Mouse (Mus musculus) hindbrain, embryonic 15.5 days (tissue): ENCODE results near the gene Cpt2. TPM values are rescaled to one million over a fixed set of nuclear protein-coding genes. Genes with fewer than 3 reads are reported as not detected.

Experiments used
- ATAC-seq: fragments of 200-750 bp; cut with Nextera tagmentation; 2 replicates; pipeline ENCODE4 v1.8.0; 2017; ENCODE audit warnings: low read depth, moderate number of reproducible peaks, moderate TSS enrichment; ENCODE audit not compliant: low FRiP score
- H3K27ac ChIP-seq: fragments of 300-500 bp; sonication (generic); replicated peaks from 2 replicates; pipeline ENCODE4 v1.5.1; 2015; ENCODE audit warnings: mild to moderate bottlenecking, inconsistent platforms
- H3K27me3 ChIP-seq: fragments of 300-500 bp; sonication (generic); 2 replicates; pipeline ENCODE4 v1.6.1; 2015; ENCODE audit warnings: control low read depth, inconsistent platforms
- H3K36me3 ChIP-seq: fragments of 300-500 bp; sonication (generic); 2 replicates; pipeline ENCODE4 v1.6.1; 2015; ENCODE audit warnings: control low read depth, inconsistent platforms
- H3K4me1 ChIP-seq: fragments of 300-500 bp; sonication (generic); replicated peaks from 2 replicates; pipeline ENCODE4 v1.6.1; 2015; ENCODE audit warnings: control low read depth, inconsistent platforms
- H3K4me2 ChIP-seq: fragments of 300-500 bp; sonication (generic); 2 replicates; pipeline ENCODE4 v1.6.1; 2015; ENCODE audit warnings: moderate library complexity, mild to moderate bottlenecking, inconsistent platforms
- H3K4me3 ChIP-seq: fragments of 300-500 bp; sonication (generic); 2 replicates; pipeline ENCODE4 v1.5.1; 2015; ENCODE audit warnings: mild to moderate bottlenecking, inconsistent platforms
- H3K9ac ChIP-seq: fragments of 300-500 bp; sonication (generic); 2 replicates; pipeline ENCODE4 v1.6.1; 2015; ENCODE audit warnings: inconsistent platforms
- H3K9me3 ChIP-seq: fragments of 300-500 bp; sonication (generic); 2 replicates; pipeline ENCODE4 v1.6.1; 2016; ENCODE audit warnings: control low read depth, inconsistent platforms
- WGBS: fragments of 180-500 bp; shearing (Covaris S2); methylation state at CpG from one replicate; pipeline ENCODE4 v1.1.7; 2015; 5-methylcytosine and 5-hydroxymethylcytosine counted together
- polyA plus RNA-seq: library from polyadenylated mRNA; unstranded; fragments of >200 nt; fragmentation: Nextera tagmentation; extraction: Ambion mirVana; gene quantifications from 2 replicates; pipeline ENCODE4 v1.2.1, GENCODE M21; 2015

Cpt2 gene
- polyA plus RNA-seq, 1 experiment from 2014 or later, result 16.2 TPM

DNA sequence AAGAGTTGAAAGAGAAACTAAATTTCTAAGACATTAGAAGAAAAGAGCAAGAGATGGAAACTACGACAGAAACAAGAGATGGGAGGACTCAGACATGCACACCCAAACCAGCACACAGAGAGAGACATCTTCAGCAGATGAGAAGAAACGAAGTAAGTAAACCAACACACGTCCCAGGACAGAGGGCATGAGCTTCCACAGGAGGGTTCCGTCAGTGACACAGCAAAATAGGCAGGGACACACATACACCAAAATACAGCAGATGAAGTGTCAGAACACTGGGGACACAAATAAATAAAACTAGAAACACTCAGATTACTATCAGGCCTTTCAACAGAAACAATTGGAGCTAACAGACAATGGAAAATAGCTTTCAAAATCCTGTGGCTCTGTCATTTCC is 13.4 kb downstream of the Cpt2 start:
- ATAC-seq, result no peak
- H3K36me3 ChIP-seq, result peaks cover 9% of the 10 kb centered on the region; the same call in 1 of the 2 replicates

DNA sequence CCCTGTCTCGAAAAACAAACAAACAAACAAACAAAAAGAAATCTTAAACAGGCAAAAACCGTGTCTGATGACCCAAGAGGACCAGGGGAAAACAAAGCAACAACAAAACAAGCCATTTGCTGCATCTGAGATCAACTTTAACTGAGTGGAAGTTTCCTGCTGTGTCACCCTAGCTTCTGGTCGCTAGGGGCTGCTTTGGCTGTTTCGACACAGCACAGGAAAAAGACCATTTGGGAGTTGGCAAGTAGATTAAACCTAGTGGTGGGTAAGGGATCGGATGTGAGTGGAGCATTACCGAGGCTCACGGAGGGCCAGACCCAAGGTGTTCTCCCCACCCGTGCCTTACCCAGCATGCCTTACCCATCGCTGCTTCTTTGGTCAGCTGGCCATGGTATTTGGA is 16.8 kb downstream of the Cpt2 start:
- Histone ChIP-seq H3K4me3 (no peak overlapping the region), H3K4me2 (no peak overlapping the region), H3K4me1 (no peaks in the 10 kb centered on the region), H3K27me3 (no peaks in the 10 kb centered on the region), H3K9ac (no peak overlapping the region), H3K27ac (no peak overlapping the region), H3K36me3 (peaks cover 9% of the 10 kb centered on the region; the same call in 1 of the 2 replicates), H3K9me3 (no peaks in the 10 kb centered on the region)
- ATAC-seq, result no peak
- WGBS, result 88% methylated on average over 9 of the region's 9 CpGs

More for the DNA sequence above, 13.4 kb downstream of the Cpt2 start:
- H3K4me2 ChIP-seq, result no peak overlapping the region
- no peak overlapping the region for H3K9ac ChIP-seq
- no peak overlapping the region for H3K4me3 ChIP-seq
- 89% methylated on average over 4 of the region's 4 CpGs for WGBS
- H3K9me3 ChIP-seq, result no peaks in the 10 kb centered on the region
- H3K27me3 ChIP-seq, result no peaks in the 10 kb centered on the region
- H3K4me1 ChIP-seq, result no peaks in the 10 kb centered on the region
- H3K27ac ChIP-seq, result no peak overlapping the region

DNA sequence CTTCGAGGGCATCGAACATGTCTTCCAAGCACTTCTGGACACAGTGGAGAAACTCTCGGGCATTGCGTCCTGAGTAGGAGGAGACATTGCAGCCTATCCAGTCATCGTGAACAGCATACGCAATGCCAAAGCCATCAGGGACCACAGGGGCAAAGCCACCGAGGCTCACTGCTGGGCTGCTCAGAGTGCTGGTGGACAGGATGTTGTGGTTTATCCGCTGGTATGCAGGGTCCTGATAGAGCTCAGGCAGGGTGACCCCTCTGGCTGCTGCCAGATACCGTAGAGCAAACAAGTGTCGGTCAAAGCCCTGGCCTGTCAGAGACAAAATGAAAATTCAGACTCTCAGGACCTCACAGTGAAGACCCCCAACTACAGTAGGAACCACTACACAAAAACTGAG is 19.2 kb downstream of the Cpt2 start:
- Histone ChIP-seq H3K4me3 (no peak overlapping the region), H3K27ac (no peak overlapping the region), H3K4me1 (no peaks in the 10 kb centered on the region), H3K4me2 (no peak overlapping the region), H3K9me3 (no peaks in the 10 kb centered on the region), H3K9ac (no peak overlapping the region), H3K27me3 (no peaks in the 10 kb centered on the region), H3K36me3 (peaks cover 9% of the 10 kb centered on the region; the same call in 1 of the 2 replicates)
- WGBS, result 96% methylated on average over 10 of the region's 10 CpGs
- no peak for ATAC-seq

DNA sequence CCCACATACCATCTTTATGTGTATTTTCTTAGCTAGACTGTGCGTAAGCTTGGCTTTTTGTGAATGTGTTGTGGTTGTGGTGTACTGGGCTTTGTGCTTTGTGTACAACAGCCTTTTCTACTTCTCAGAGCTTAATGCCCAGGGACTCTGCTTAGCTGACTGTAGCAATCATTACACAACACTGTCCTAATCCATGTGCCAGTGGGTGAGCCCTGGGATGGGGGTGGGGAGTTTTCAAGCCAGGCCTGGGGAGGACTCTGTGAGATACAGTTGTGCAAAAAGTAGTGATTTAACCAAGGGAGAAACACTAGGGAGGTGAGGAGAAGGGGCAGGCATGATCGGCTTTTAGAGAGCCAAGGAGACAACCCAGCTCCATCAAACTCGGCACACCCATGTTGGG is 23.2 kb downstream of the Cpt2 start:
- Histone ChIP-seq H3K4me2 (no peak overlapping the region), H3K27ac (no peak overlapping the region), H3K36me3 (peaks cover 29% of the 10 kb centered on the region), H3K9ac (no peak overlapping the region), H3K9me3 (no peaks in the 10 kb centered on the region), H3K27me3 (no peaks in the 10 kb centered on the region), H3K4me3 (no peak overlapping the region), H3K4me1 (no peaks in the 10 kb centered on the region)
- 91% methylated on average over 3 of the region's 3 CpGs for WGBS
- no peak for ATAC-seq

DNA sequence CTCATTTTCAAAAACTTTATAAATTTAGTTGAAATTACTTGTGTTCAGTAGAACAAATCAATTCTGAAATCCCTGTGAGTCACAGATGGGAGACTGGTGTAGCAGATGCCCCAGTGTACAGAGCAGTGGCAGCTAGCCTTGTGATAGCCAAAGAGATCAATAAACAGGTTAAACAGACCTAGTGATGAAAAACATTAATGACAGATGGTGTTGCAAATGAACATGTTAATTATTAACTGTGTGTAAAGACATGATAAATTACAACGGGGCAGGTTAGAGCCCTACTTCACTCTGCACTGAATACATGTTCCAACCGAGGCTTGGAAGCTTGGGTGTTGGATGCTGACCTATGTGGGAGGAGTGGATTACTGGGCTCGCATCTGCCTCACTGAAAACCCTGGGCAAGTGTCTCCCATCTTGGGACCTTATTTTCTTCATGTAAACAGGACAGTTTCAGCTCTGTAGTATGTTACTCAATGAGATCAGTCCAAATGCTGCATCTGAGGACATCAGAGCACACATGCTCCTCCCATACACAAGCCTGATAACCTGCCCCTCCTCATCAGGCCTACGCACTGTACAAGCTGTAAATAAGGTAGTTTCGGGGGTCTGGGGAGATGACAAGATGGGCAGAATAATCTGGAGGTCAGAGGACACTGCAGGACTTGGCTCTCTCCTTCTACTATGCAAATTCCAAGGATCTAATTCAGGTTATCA is 24.0 kb downstream of the Cpt2 start:
- WGBS, result 85% methylated on average over 5 of the region's 5 CpGs
- no peak for ATAC-seq

DNA sequence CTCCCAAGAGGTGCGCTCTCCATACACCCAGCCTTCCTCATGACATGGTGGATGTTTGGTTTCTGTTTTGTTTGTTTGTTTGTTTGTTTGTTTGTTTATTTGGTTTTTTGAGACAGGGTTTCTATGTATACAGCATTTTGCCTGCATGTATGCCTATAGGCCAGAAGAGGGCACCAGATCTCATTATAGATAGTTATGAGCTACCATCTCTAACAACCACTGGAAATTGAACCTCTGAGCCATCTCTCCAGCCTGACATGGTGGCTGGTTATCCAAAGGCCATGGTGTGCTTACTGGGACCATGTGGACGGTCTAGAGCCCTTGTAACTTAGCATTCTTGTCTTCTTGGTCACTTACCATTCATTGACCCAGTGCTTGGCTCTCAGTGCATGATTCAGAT is 30.7 kb downstream of the Cpt2 start:
- Histone ChIP-seq H3K9me3 (no peaks in the 10 kb centered on the region), H3K27ac (no peak overlapping the region), H3K4me2 (no peak overlapping the region), H3K27me3 (no peaks in the 10 kb centered on the region), H3K4me3 (no peak overlapping the region), H3K36me3 (peaks cover 33% of the 10 kb centered on the region), H3K9ac (no peak overlapping the region), H3K4me1 (peaks cover 15% of the 10 kb centered on the region)
- ATAC-seq, result no peak
- WGBS, result 82% methylated on average over 2 of the region's 2 CpGs

More for the DNA sequence above, 24.0 kb downstream of the Cpt2 start:
- H3K9me3 ChIP-seq, result no peaks in the 10 kb centered on the region
- H3K9ac ChIP-seq, result no peak overlapping the region
- no peaks in the 10 kb centered on the region for H3K27me3 ChIP-seq
- no peaks in the 10 kb centered on the region for H3K4me1 ChIP-seq
- H3K4me3 ChIP-seq, result no peak overlapping the region
- H3K4me2 ChIP-seq, result no peak overlapping the region
- H3K36me3 ChIP-seq, result peaks cover 33% of the 10 kb centered on the region
- no peak overlapping the region for H3K27ac ChIP-seq

DNA sequence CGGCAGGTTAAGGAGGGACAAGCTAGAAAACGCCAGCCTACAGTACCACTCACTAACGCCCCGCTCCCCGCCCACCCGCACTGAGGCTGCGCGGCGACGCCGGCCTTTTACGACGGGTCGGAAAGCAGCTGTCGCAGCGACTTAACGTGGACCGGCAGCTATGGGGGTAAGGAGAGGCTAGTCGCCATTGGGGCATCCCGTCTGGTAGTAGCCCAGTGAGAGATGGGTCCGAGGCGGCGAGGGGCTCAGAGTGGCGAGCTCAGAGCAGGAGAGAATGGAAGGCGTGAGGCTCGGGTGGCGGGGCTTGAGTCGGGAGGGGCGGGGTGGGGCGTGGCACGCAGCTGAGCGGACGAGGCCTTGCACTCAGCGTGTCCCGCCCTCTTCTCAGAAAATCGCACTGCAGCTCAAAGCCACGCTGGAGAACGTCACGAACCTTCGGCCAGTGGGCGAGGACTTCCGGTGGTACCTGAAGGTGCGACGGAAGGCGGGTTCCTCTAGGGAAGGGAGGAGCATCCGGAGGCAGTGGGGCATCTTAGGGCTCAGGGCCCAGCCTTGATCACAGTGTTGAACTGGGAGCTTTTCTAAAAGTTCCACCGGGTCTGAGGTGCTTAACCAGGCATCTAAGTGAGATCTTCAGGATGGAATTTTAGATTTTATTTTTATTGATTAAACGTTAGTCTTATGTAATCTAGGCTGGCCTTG is 33.5 kb downstream of the Cpt2 start, which contains the start of gene 0610037L13Rik:
Gene 0610037L13Rik (plus strand): TSS at position 83 of the 702 bp plus-strand sequence.
- peak; percentile 96 for ATAC-seq
- Histone ChIP-seq H3K4me2 (peak within 1 kb of the TSS; percentile 89), H3K27me3 (no peaks in the 10 kb centered on the region), H3K4me3 (peak within 1 kb of the TSS; percentile 71), H3K9me3 (no peaks in the 10 kb centered on the region), H3K27ac (peak within 1 kb of the TSS; percentile 97), H3K36me3 (peaks cover 33% of the 10 kb centered on the region), H3K9ac (peak within 1 kb of the TSS; percentile 71), H3K4me1 (peaks cover 15% of the 10 kb centered on the region)
- 1% methylated on average over 48 of the region's 48 CpGs for WGBS

DNA sequence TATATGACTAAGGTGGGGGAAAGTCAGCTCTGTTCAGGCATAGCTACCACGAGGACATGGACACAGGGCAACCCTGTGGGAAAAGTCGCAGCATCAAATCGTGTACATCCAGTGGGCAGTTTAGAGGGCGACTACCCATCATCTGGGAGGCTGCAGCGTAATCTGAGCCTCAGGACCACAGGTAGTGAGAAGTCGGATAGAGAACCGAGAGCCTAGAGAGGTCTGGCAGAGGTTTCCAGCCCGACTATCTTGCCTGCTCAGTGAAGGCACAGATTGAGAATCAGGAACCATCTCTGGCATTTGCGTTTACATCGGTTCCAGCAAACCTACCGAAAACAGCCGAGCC is 34.1 kb downstream of the Cpt2 start:
- Histone ChIP-seq H3K36me3 (peaks cover 35% of the 10 kb centered on the region), H3K27ac (peak overlapping the region; percentile 97), H3K9ac (peak overlapping the region; percentile 71), H3K4me3 (peak overlapping the region; percentile 71), H3K9me3 (no peaks in the 10 kb centered on the region), H3K27me3 (no peaks in the 10 kb centered on the region), H3K4me2 (peak overlapping the region; percentile 89), H3K4me1 (peaks cover 15% of the 10 kb centered on the region)
- 2% methylated on average over 12 of the region's 12 CpGs for WGBS
- peak; percentile 33 for ATAC-seq

DNA sequence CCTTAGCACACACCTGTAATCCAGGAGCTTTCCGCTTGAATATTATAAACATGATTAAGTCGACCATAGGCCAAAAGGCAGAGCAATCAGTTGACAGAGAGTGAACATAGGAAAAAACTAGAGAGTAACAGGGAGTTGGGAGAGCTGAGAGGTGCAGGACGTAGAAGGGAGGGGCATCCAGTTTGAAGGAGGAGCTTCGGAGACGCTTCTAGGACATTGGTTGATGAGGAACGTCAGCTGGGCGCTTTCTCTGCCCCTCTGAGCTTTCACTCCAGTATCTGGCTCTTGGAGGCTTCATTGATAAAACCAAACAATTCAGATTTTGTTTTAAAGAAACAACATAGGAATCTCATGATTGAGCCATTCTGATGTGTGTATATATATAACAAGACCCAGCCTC is 37.0 kb downstream of the Cpt2 start:
- H3K27me3 ChIP-seq, result no peaks in the 10 kb centered on the region
- WGBS, result 77% methylated on average over 7 of the region's 7 CpGs

DNA sequence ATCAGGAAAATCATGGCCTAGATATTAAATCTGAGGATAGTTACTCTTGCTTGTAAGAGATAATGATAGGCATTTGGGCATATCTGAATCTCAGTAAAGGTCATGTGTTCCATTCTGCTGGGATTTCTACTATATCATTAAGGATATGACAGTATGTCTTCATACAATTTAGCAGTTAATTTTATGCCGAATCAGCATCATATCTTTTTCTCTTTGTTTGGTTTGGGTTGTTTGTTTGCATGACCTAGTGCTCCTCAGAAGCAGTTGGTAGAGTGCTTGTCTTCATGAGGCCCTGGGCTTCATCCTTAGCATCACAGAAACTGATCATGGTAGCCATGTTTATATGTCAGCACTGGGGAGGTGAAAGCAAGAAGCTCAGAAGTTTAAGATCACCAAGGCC is 41.8 kb downstream of the Cpt2 start:
- Histone ChIP-seq H3K4me2 (no peak overlapping the region), H3K36me3 (peaks cover 49% of the 10 kb centered on the region), H3K4me3 (no peak overlapping the region), H3K9me3 (no peaks in the 10 kb centered on the region), H3K4me1 (peaks cover 17% of the 10 kb centered on the region), H3K27me3 (no peaks in the 10 kb centered on the region), H3K9ac (no peak overlapping the region), H3K27ac (no peak overlapping the region)
- WGBS, result 96% methylated on average over 1 of the region's 1 CpGs
- ATAC-seq, result no peak

More for the DNA sequence above, 37.0 kb downstream of the Cpt2 start:
- Histone ChIP-seq H3K9me3 (no peaks in the 10 kb centered on the region), H3K4me2 (no peak overlapping the region), H3K36me3 (peaks cover 58% of the 10 kb centered on the region), H3K27ac (no peak overlapping the region), H3K4me1 (peaks cover 18% of the 10 kb centered on the region), H3K9ac (no peak overlapping the region), H3K4me3 (no peak overlapping the region)
- no peak for ATAC-seq

DNA sequence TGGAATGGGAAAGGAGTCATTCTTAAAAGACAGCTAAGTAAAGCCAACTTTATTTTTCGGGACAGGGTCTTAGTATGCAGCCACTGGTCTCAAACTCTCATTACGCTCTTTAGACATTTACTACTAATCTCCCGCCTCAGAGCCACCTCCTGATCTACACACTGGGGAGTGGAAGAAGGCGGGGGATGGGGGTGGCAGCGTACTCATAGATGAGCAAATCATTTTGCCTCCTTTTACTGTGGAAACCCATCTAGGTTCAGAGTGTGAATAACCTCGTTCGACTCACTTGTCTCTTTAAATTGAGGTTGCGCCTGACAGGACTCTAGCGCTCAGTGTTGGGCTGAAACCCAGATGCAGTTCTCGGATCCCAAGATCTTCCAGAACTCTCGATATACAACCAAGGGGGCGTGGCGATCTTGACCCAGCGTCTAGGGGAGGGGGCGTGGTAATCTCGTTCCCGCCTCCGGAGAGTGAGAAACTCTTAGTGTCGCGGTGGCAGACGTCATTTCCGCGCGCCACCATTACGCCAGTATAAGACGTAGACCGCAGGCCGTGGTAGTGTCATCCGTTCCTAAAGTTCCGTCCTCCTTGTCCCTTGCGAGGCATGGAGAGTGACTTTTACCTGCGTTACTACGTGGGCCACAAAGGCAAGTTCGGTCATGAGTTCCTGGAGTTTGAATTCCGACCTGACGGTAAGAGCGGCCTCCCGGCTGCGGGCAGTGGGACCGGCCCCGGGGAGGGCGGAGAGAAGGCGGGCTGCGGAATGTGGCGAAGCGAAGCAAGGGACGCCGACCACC is 44.0 kb downstream of the Cpt2 start, which contains the start of gene Magoh:
Gene Magoh (plus strand): TSS at position 502 of the 797 bp plus-strand sequence.
- Histone ChIP-seq H3K9me3 (no peaks in the 10 kb centered on the region), H3K36me3 (peaks cover 34% of the 10 kb centered on the region)
- peak; percentile 96 for ATAC-seq

DNA sequence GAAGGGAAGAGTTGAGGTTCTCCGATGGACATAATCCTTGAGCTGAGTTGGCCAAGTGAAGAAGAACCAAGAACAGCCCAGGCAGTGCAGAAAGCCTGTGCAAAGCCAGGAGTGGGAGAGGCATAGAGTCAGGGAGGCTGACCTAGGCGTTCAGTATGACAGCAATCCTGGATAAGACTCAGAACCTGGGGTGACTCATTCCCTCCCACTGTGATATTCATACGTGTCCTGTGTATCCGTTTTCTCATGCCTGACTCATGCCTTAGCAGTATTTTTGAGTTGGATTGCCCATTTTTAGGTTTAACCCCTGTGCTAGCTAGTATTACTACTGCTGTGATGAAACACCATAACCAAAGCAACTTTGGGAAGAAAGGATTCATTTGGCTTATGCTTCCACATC is 58.5 kb downstream of the Cpt2 start:
- WGBS, result 87% methylated on average over 4 of the region's 4 CpGs
- Histone ChIP-seq H3K4me1 (no peaks in the 10 kb centered on the region), H3K9ac (no peak overlapping the region), H3K9me3 (no peaks in the 10 kb centered on the region), H3K36me3 (peaks cover 72% of the 10 kb centered on the region), H3K4me3 (no peak overlapping the region), H3K4me2 (no peak overlapping the region), H3K27me3 (no peaks in the 10 kb centered on the region), H3K27ac (no peak overlapping the region)
- ATAC-seq, result no peak

More for the DNA sequence above, 44.0 kb downstream of the Cpt2 start, which contains the start of gene Magoh:
- whole genome bisulfite sequencing, result 3% methylated on average over 48 of the region's 48 CpGs
- Histone ChIP-seq H3K9ac (peak within 1 kb of the TSS; percentile 84), H3K4me3 (peak within 1 kb of the TSS; percentile 78), H3K4me1 (peaks cover 17% of the 10 kb centered on the region), H3K27me3 (no peaks in the 10 kb centered on the region), H3K27ac (peak within 1 kb of the TSS; percentile 77), H3K4me2 (peak within 1 kb of the TSS; percentile 66)
